Mouse (Mus musculus) CH12.LX (cell line): ENCODE data around the gene D630003M21Rik.

Experiments used
- BHLHE40 ChIP-seq: IDR thresholded peaks from 2 replicates; pipeline ENCODE4 v1.6.1; 2011; ENCODE audit warnings: mild to moderate bottlenecking, low read depth, low read length, improper control_type of control experiment
- CHD2 ChIP-seq: IDR thresholded peaks from 2 replicates; pipeline ENCODE4 v1.6.1; 2011; ENCODE audit warnings: low read length, improper control_type of control experiment
- CTCF ChIP-seq, 2 experiments: IDR thresholded peaks in 1 of 2; conservative IDR thresholded peaks in 1 of 2; 2 replicates each; pipeline ENCODE4 v1.5.1; 2011 to 2012; ENCODE audit warnings: low read depth in 2 of 2, low read length in 2 of 2, improper control_type of control experiment in 1 of 2, inconsistent platforms in 1 of 2, mild to moderate bottlenecking in 1 of 2, moderate library complexity in 1 of 2
- JUND ChIP-seq: conservative IDR thresholded peaks from 2 replicates; pipeline ENCODE4 v1.6.1; 2011; ENCODE audit warnings: low read depth, low read length, improper control_type of control experiment
- POLR2A ChIP-seq: IDR thresholded peaks from 2 replicates; pipeline ENCODE4 v1.6.1; 2011; ENCODE audit warnings: low read depth, mild to moderate bottlenecking, improper control_type of control experiment, low read length
- POLR2AphosphoS2 ChIP-seq: IDR thresholded peaks from 2 replicates; pipeline ENCODE4 v1.6.1; 2011; ENCODE audit warnings: low read depth, low read length, improper control_type of control experiment
- RAD21 ChIP-seq: IDR thresholded peaks from 2 replicates; pipeline ENCODE4 v1.6.1; 2011; ENCODE audit warnings: low read depth, mild to moderate bottlenecking, low read length, improper control_type of control experiment, moderate library complexity
- RCOR1 ChIP-seq: conservative IDR thresholded peaks from 2 replicates; pipeline ENCODE4 v1.6.1; 2012; ENCODE audit warnings: low read depth, mild to moderate bottlenecking, inconsistent platforms, low read length, improper control_type of control experiment
- TBP ChIP-seq: conservative IDR thresholded peaks from 2 replicates; pipeline ENCODE4 v1.6.1; 2011; ENCODE audit warnings: low read depth, low read length, improper control_type of control experiment
- USF1 ChIP-seq: IDR thresholded peaks from 2 replicates; pipeline ENCODE4 v1.6.1; 2014; ENCODE audit warnings: low read depth, mild to moderate bottlenecking, inconsistent platforms, low read length, improper control_type of control experiment

- TF ChIP-seq BHLHE40: no peak
- no peak for TF ChIP-seq TBP
- no peak for TF ChIP-seq USF1
- TF ChIP-seq POLR2AphosphoS2: no peak
- no peak for TF ChIP-seq POLR2A
- TF ChIP-seq RAD21: no peak
- no peak for TF ChIP-seq JUND
- TF ChIP-seq RCOR1: no peak
- TF ChIP-seq CTCF (conservative IDR thresholded peaks at IDR 0.05 in 1 of 2, IDR thresholded peaks at IDR 0.05 in 1 of 2; ENCODE audit: low read depth in 2 of 2, low read length in 2 of 2): no peak
- TF ChIP-seq CHD2: no peak
Observed at GRCm38 (mm10) chr2:158243129-158243870, 14.3 kb upstream of the D630003M21Rik start.
